Comparison of ENCODE assay signal across 10 mouse cellular contexts in genomic region chr6:84053874-84054530, GRCm38 (mm10). TPM values are rescaled to one million over a fixed set of nuclear protein-coding genes. Genes with fewer than 3 reads are reported as not detected.
A peak's percentile ranks its signal among the peaks of the same experiment; 100 is the strongest.
DNase-seq lines count a peak whose midpoint lies in the region; ATAC-seq and TF ChIP-seq lines count a peak whose summit lies in the region.
"Had no signal": no experiment of that assay in that cellular context is flagged by ENCODE, and none has a peak within 500 bp of the region (broad histone marks: within the 10 kb centered on the region; RNA-seq: fewer than 3 reads in every experiment).

No protein-coding gene starts in this region.

- no peaks in the 10 kb centered on the region for H3K27me3 ChIP-seq in neural tube, embryonic 13.5 days
- H3K27me3 ChIP-seq in neural tube, embryonic 15.5 days (replicated peaks) = no peaks in the 10 kb centered on the region
- no peaks in the 10 kb centered on the region for H3K27me3 ChIP-seq in heart, embryonic 13.5 days (replicated peaks)
- no peaks in the 10 kb centered on the region for H3K27me3 ChIP-seq in kidney, postnatal 0 days (ENCODE audit: insufficient read depth, low read length)
- H3K27me3 ChIP-seq: midbrain, embryonic 12.5 days had no signal

- TF ChIP-seq CTCF in kidney, postnatal 0 days (IDR thresholded peaks at IDR 0.05; ENCODE audit: low read depth) = no peak

- no peak overlapping the region for H3K9ac ChIP-seq in neural tube, embryonic 13.5 days
- H3K9ac ChIP-seq in neural tube, embryonic 15.5 days (replicated peaks) = no peak overlapping the region
- H3K9ac ChIP-seq in heart, embryonic 13.5 days = peak overlapping the region; percentile 14; the same call in 1 of the 2 replicates
- H3K9ac ChIP-seq in kidney, postnatal 0 days (ENCODE audit: low read depth, low read length) = no peak overlapping the region
- H3K9ac ChIP-seq: midbrain, embryonic 12.5 days had no signal

- 0 out of 2 replicates have a peak overlapping the region, but pooled peaks have one; percentile 18 for H3K27ac ChIP-seq in neural tube, embryonic 13.5 days (replicated peaks)
- H3K27ac ChIP-seq in neural tube, embryonic 15.5 days (replicated peaks) = no peak overlapping the region
- peak overlapping the region; percentile 73 for H3K27ac ChIP-seq in heart, embryonic 13.5 days (replicated peaks)
- H3K27ac ChIP-seq in kidney, postnatal 0 days = peak overlapping the region; percentile 75
- H3K27ac ChIP-seq: midbrain, embryonic 12.5 days had no signal

- ATAC-seq in neural tube, embryonic 13.5 days (ENCODE audit: low read depth) = no peak
- ATAC-seq in neural tube, embryonic 15.5 days (ENCODE audit: low FRiP score) = no peak
- ATAC-seq in heart, embryonic 13.5 days (ENCODE audit: extremely low read depth, insufficient number of reproducible peaks, low FRiP score, low TSS enrichment) = no peak
- ATAC-seq in kidney, postnatal 0 days (replicated peaks; ENCODE audit: low FRiP score, low read depth) = no peak
- ATAC-seq in monocyte, adult 5-6 weeks (replicated peaks; ENCODE audit: insufficient number of reproducible peaks, low FRiP score, low TSS enrichment, poor library complexity, severe bottlenecking) = no peak

- H3K9me3 ChIP-seq in neural tube, embryonic 13.5 days = no peaks in the 10 kb centered on the region
- H3K9me3 ChIP-seq in neural tube, embryonic 15.5 days (replicated peaks) = no peaks in the 10 kb centered on the region
- no peaks in the 10 kb centered on the region for H3K9me3 ChIP-seq in heart, embryonic 13.5 days
- no peaks in the 10 kb centered on the region for H3K9me3 ChIP-seq in kidney, postnatal 0 days (replicated peaks; ENCODE audit: low read length)
- H3K9me3 ChIP-seq: midbrain, embryonic 12.5 days had no signal

- H3K4me3 ChIP-seq in neural tube, embryonic 13.5 days = no peak overlapping the region
- no peak overlapping the region for H3K4me3 ChIP-seq in neural tube, embryonic 15.5 days (replicated peaks)
- H3K4me3 ChIP-seq in heart, embryonic 13.5 days = no peak overlapping the region
- no peak overlapping the region for H3K4me3 ChIP-seq in kidney, postnatal 0 days (replicated peaks; ENCODE audit: low read depth, low read length)
- H3K4me3 ChIP-seq: midbrain, embryonic 12.5 days had no signal

- H3K4me1 ChIP-seq in neural tube, embryonic 13.5 days (replicated peaks) = no peaks in the 10 kb centered on the region
- H3K4me1 ChIP-seq in neural tube, embryonic 15.5 days = no peaks in the 10 kb centered on the region
- H3K4me1 ChIP-seq in heart, embryonic 13.5 days = peaks cover 38% of the 10 kb centered on the region
- no peaks in the 10 kb centered on the region for H3K4me1 ChIP-seq in kidney, postnatal 0 days (replicated peaks; ENCODE audit: insufficient read depth, low read length)

- H3K4me2 ChIP-seq in neural tube, embryonic 13.5 days = no peak overlapping the region
- no peak overlapping the region for H3K4me2 ChIP-seq in neural tube, embryonic 15.5 days
- H3K4me2 ChIP-seq in heart, embryonic 13.5 days = no peak overlapping the region
- H3K4me2 ChIP-seq in kidney, postnatal 0 days (ENCODE audit: low read length) = no peak overlapping the region
- H3K4me2 ChIP-seq: midbrain, embryonic 12.5 days had no signal

- no peaks in the 10 kb centered on the region for H3K36me3 ChIP-seq in neural tube, embryonic 13.5 days
- H3K36me3 ChIP-seq in neural tube, embryonic 15.5 days = no peaks in the 10 kb centered on the region
- no peaks in the 10 kb centered on the region for H3K36me3 ChIP-seq in heart, embryonic 13.5 days
- H3K36me3 ChIP-seq in kidney, postnatal 0 days (ENCODE audit: insufficient read depth, low read length) = no peaks in the 10 kb centered on the region
- H3K36me3 ChIP-seq: midbrain, embryonic 12.5 days had no signal

- 86% methylated on average over 9 of the region's 9 CpGs for WGBS in neural tube, embryonic 13.5 days
- 87% methylated on average over 9 of the region's 9 CpGs for WGBS in neural tube, embryonic 15.5 days
- WGBS in heart, embryonic 13.5 days = 63% methylated on average over 9 of the region's 9 CpGs
- 70% methylated on average over 9 of the region's 9 CpGs for WGBS in kidney, postnatal 0 days

- DNase-seq in kidney, postnatal 0 days (ENCODE audit: low spot score) = peak; percentile 36
- no peak for DNase-seq in cerebellum, postnatal 4 days (ENCODE audit: low spot score in 2 of 2)
- no peak for DNase-seq in right cerebral cortex, postnatal 14 days
- DNase-seq: thymus, postnatal 14 days had no signal

RNA-seq across cellular contexts. Expression of gene Dysf, which starts 45.6 kb away (rescaled TPM):
- 5.6 and 6.4 TPM in 2 replicates for polyA plus RNA-seq in neural tube, embryonic 13.5 days (2015; fragmentation: Nextera tagmentation; extraction: Ambion mirVana)
- polyA plus RNA-seq in neural tube, embryonic 15.5 days (2015; fragmentation: Nextera tagmentation; extraction: Ambion mirVana) = 2.3 and 4.2 TPM in 2 replicates
- polyA plus RNA-seq in heart, embryonic 13.5 days (2015; fragmentation: Nextera tagmentation; extraction: Ambion mirVana) = 11.2 and 13.1 TPM in 2 replicates
- polyA plus RNA-seq in kidney, postnatal 0 days (2015; fragmentation: Nextera tagmentation; extraction: Ambion mirVana) = 12.0 and 13.8 TPM in 2 replicates
- total RNA-seq in monocyte, adult 5-6 weeks (2017) = not detected in 3 replicates
- total RNA-seq: hematopoietic stem cell, adult 5-6 weeks had no signal
